Mouse (Mus musculus): Measurements from ENCODE around the gene Gm49325.

Gm49325 gene

GRCm38 (mm10) chr10:77589117-77589516 is 16.9 kb upstream of the Gm49325 start:
- no peak for DNase-seq (ENCODE audit: low read depth)

GRCm38 (mm10) chr10:77589749-77590148 is 16.2 kb upstream of the Gm49325 start:
- no peak for DNase-seq (ENCODE audit: low read depth)

GRCm38 (mm10) chr10:77590812-77591211 is 15.2 kb upstream of the Gm49325 start:
- DNase-seq (ENCODE audit: low read depth), result peak; percentile 65

GRCm38 (mm10) chr10:77591546-77591945 is 14.5 kb upstream of the Gm49325 start:
- DNase-seq (ENCODE audit: low read depth), result no peak

GRCm38 (mm10) chr10:77596060-77596459 is 9.9 kb upstream of the Gm49325 start:
- DNase-seq (ENCODE audit: low read depth), result no peak

- no peak for DNase-seq (ENCODE audit: low read depth)
Measured at GRCm38 (mm10) chr10:77603021-77603420, 3.0 kb upstream of the Gm49325 start.

- DNase-seq (ENCODE audit: low read depth), result no peak
Measured at GRCm38 (mm10) chr10:77604111-77604510, 1.9 kb upstream of the Gm49325 start.

GRCm38 (mm10) chr10:77604958-77605357 is 1.0 kb upstream of the Gm49325 start:
- DNase-seq (ENCODE audit: low read depth), result no peak

GRCm38 (mm10) chr10:77605368-77605767 is 629 bp upstream of the Gm49325 start:
- no peak for DNase-seq (ENCODE audit: low read depth)

GRCm38 (mm10) chr10:77606855-77607254 is 858 bp downstream of the Gm49325 start:
- DNase-seq (ENCODE audit: low read depth), result no peak

GRCm38 (mm10) chr10:77607441-77607840 is 1.4 kb downstream of the Gm49325 start:
- no peak for DNase-seq (ENCODE audit: low read depth)

- no peak for DNase-seq (ENCODE audit: low read depth)
Measured at GRCm38 (mm10) chr10:77608589-77608988, 2.6 kb downstream of the Gm49325 start.

- no peak for DNase-seq (ENCODE audit: low read depth)
Measured at GRCm38 (mm10) chr10:77610221-77610961, 4.4 kb downstream of the Gm49325 start.

- DNase-seq (ENCODE audit: low read depth), result peak; percentile 43
Measured at GRCm38 (mm10) chr10:77613409-77613808, 7.4 kb downstream of the Gm49325 start.

- DNase-seq (ENCODE audit: low read depth), result no peak
Measured at GRCm38 (mm10) chr10:77615647-77616046, 9.7 kb downstream of the Gm49325 start.

- no peak for DNase-seq (ENCODE audit: low read depth)
Measured at GRCm38 (mm10) chr10:77616166-77616565, 10.2 kb downstream of the Gm49325 start.

GRCm38 (mm10) chr10:77616926-77617325 is 10.9 kb downstream of the Gm49325 start:
- DNase-seq (ENCODE audit: low read depth), result no peak

- no peak for DNase-seq (ENCODE audit: low read depth)
Measured at GRCm38 (mm10) chr10:77621546-77621945, 15.5 kb downstream of the Gm49325 start.

GRCm38 (mm10) chr10:77622055-77622988 is 16.3 kb downstream of the Gm49325 start, which contains the start of gene Ube2g2:
Gene Ube2g2, plus strand, starts transcription at chr10:77622275.
- peak; percentile 99 for DNase-seq (ENCODE audit: low read depth)

- peak; percentile 88 for DNase-seq (ENCODE audit: low read depth)
Measured at GRCm38 (mm10) chr10:77623069-77623492, 17.1 kb downstream of the Gm49325 start.

- DNase-seq (ENCODE audit: low read depth), result peak; percentile 20
Measured at GRCm38 (mm10) chr10:77623639-77624400, 17.8 kb downstream of the Gm49325 start.

- DNase-seq (ENCODE audit: low read depth), result peak; percentile 64
Measured at GRCm38 (mm10) chr10:77624570-77624995, 18.6 kb downstream of the Gm49325 start.

Data from NIH3T3 (cell line).